Mouse (Mus musculus): ENCODE measurements around the gene D17H6S53E.

The D17H6S53E gene

GRCm38 (mm10) chr17:35132174-35132560 is 6.0 kb downstream of the D17H6S53E start:
- DNase-seq (ENCODE audit: low spot score): no peak

- no peak for DNase-seq (ENCODE audit: low spot score)
These were observed 7.3 kb downstream of the D17H6S53E start for GRCm38 (mm10) chr17:35133517-35133916.

DNA sequence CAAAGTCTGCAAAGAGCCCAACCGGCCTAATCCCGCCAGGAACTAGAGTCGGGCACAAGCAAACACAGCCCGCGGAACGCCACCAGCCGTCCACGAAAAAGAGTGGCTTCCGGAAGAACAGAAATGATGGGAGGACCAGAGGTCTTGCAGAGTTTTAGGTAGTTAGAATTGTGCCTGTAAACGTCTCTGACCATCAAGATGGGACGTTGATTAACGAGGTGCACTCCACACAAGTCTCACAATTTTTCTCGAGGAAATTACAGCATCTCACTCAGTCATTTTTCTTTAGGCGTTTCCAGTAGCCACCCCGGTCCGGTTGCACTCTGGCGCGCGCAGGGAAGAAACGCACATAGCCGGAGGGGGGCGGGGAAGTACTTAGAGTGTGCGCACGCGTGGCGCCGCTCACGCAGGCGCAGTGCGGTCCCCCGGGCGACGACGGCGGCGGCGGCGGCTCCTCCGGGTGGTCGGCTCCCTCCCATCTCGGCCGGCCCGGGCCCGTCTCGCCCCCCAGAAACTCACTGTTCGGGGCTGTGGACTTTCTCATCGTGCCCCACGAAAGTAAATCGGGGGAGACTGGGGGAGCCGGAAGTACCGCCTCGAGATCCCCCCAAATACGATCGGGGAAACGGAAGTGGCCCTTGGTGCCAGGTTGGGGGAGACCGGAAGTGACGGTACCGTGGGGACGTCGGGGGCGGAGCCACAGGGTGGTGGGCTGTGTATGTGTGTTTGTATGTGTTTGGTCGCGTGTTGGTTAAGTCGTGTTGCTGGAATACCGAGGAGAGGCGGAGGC is 8.8 kb downstream of the D17H6S53E start, which contains the start of gene Bag6:
Gene Bag6 (plus strand): TSS at position 378 of the 790 bp plus-strand sequence.
- peak; percentile 97 for DNase-seq (ENCODE audit: low spot score)

DNA sequence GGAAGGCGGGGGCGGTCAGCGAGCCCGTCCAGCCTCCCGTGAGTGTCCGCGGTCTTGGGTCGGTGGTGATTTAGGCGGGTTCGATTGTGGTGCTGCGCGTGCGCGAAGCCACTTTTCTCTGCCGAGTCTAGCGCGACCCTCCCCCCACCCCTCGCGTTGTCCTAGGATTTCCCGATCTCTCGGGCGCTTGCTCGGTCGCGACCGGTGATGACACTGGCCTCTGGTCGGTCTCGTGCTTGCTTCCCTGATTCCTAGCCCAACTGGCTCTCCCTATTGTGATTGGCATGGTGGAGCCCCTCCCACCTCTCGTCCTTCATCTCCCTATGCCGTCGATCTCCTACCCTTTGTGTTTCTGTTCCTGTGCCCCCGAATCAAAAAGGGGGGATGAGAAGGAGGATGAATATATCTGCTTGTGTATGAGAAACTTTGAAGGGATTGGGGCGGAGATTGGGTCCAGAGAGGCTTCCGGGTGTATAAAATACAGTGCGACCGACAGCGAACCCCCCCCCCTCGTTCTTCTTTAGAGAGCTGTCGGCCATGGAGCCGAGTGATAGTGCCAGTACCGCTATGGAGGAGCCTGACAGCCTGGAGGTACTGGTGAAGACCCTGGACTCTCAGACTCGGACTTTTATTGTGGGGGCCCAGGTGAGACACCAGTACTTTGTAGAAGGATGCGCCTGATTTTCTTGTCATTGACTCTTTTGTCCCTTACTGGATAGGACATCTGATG is 9.6 kb downstream of the D17H6S53E start:
- no peak for DNase-seq (ENCODE audit: low spot score)

DNA sequence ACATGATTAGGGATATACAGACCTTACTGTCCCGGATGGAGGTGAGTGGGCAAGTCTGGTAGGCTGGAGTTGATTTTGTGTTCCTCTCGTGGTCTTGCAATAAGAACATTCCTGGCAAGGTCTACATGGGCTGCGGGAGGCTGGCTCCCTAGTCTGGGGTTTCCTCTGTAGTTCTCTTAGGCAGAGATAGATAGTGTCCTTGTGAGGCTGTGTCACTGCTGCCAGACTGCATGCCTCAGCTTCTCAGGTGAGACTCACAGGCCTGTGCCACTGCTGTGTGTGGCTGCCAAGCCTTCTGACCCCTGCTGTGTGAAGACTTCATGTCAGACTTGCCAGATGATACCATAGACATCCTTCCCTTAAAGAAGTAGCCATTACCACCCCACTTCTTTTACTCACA is 13.1 kb downstream of the D17H6S53E start:
- no peak for DNase-seq (ENCODE audit: low spot score)

GRCm38 (mm10) chr17:35140490-35140996 is 14.4 kb downstream of the D17H6S53E start:
- no peak for DNase-seq (ENCODE audit: low spot score)

GRCm38 (mm10) chr17:35141971-35142370 is 15.8 kb downstream of the D17H6S53E start:
- no peak for DNase-seq (ENCODE audit: low spot score)

DNA sequence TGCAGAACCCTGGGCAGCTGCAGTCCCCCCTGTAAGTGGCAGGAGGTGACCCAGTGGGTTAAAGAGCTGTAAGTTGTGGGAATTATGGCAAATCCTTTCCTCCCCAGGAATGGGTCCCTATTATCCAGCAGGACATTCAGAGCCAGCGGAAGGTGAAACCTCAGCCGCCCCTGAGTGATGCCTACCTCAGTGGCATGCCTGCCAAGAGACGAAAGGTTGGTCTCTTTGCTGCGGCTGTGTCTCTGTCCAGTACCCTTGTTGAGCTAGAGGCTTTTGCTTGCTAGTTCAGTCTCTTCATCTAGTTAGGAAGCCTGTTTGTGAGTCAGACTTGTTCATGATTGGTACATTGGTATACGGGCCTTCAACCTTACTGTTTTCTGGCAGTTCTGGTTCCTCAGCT is 20.0 kb downstream of the D17H6S53E start:
- DNase-seq (ENCODE audit: low spot score): no peak

DNA sequence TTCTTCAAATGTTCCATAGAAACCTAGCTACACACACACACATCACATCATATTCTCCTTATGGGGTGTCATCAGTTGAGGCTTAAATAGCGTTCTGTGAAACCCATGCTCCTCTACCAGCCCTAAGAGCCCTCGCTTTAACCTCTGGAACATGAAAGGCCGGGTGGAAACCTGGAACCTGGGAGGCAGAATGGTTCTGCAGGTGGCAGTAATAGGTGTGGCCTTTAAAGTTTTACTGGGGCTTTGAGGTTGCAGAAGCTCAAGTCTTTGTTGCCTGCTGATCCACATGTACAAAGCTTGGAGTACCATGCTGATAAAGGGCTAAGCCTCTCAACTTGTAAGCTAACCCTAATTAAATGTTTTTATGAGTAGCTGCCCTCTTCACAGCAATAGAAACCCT is 21.2 kb downstream of the D17H6S53E start:
- no peak for DNase-seq (ENCODE audit: low spot score)

DNA sequence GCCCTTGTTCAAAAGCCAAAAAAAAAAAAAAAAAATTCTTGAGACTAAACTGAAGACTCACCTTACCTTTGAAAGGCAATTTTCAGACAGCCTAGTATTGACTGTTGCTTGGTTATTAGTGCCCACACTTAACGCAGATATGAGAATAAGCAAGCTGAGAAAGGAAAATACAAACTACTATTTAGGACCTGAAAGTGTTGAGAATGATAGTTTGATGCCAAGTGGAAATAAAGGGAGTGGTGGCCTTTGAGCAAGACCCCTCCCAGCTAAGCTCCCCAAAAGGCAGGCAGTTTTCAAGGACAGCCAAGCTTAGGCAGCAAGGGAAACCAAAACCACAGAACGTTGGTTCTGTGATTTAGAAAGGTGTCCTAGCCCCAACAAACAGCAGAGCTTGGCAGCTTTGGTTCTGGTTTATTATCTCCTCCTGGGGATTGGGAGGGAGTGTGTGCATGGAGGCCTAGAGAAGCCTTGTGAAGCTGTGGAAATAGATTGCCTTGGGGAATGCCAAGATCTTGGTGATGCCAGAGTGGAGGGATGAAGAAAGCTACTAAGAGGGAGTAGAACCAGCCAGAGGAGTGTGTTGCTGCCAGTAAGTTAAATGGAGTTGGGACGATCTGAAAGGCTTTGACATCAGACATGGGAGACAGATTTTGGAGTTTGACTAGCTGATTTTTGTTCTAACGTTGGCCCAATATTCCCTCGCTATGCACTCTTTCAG is 21.9 kb downstream of the D17H6S53E start:
- peak; percentile 13 for DNase-seq (ENCODE audit: low spot score)

GRCm38 (mm10) chr17:35152121-35152520 is 25.9 kb downstream of the D17H6S53E start:
- no peak for DNase-seq (ENCODE audit: low spot score)

- no peak for DNase-seq (ENCODE audit: low spot score)
These were observed 26.9 kb downstream of the D17H6S53E start for GRCm38 (mm10) chr17:35153077-35153476.

- no peak for DNase-seq (ENCODE audit: low spot score)
These were observed 27.8 kb downstream of the D17H6S53E start for GRCm38 (mm10) chr17:35153931-35154330.

DNA sequence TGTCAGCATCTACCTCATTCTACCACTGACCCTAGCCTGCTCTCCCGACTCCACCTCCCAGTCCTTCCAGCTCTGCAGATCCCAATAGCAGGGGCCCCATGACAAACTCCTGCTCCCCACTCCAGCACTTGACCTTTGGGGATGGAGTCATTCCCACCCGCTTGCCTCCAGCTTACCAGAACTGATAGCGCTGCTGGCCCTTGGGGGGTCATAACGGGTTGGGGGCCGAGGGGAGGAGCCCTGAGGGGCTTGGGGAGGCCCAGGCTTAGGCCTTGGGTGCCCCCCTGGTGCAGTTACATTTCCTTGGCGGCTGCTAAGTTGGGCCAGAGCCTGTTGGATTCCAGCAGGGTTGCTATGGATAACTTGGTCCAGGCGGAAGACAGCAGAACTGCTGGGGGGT is 28.4 kb downstream of the D17H6S53E start:
- DNase-seq (ENCODE audit: low spot score): no peak

DNA sequence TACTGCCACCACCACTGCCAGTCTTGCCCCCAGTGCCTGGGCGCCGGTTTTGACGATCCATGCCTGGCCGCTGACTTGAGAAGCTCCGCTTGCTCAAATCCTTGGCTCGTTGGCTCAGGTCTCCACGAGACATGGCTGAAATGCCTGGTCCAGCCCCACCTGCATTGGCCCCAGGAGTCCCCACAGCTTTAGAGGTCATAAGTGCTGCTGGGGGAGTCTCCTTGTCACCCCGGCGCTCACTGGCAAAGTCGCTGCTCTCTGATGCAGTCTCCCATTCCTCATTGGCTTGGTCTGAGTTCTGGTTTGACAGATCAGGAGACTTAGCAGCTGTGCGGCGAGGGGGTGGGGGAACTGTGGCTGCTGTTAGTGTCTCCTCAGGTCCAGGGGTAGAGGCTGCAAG is 29.3 kb downstream of the D17H6S53E start:
- DNase-seq (ENCODE audit: low spot score): no peak

DNA sequence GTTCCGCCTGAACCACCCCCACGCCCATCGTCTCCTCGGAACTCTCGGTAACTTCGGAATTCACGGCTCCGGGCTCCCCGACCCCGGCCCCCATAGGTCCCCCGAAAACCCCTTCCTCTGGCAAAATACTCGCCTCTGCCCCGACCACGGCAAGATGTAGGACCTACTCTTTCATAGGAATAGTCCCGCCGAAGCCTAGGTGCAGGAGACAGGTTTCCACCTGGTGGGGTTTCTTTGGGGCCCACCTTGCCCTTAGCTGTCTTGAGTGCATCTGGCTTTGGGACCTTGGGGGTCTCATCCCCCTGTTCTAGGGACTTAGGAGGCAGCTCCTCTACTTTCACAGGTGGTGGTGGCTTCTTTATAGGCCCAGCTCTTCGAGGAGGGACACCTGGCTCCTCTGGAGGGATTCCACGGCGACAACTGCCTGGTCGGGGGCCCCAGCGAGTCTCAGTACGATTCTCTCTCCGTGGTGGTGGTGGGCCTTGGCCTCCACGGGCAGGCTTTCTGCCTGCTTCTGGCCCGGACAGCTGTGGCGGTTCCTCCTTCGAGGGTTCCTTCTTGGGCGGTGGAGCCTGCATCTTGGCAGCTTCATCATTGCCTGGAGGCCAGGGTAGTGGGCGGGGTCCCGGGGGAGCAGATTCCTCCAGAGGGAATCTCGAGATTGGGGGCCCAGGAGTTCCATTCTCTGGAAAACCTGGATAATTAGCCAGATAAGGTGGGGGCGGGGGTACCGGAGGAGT is 30.5 kb downstream of the D17H6S53E start:
- DNase-seq (ENCODE audit: low spot score): no peak

DNA sequence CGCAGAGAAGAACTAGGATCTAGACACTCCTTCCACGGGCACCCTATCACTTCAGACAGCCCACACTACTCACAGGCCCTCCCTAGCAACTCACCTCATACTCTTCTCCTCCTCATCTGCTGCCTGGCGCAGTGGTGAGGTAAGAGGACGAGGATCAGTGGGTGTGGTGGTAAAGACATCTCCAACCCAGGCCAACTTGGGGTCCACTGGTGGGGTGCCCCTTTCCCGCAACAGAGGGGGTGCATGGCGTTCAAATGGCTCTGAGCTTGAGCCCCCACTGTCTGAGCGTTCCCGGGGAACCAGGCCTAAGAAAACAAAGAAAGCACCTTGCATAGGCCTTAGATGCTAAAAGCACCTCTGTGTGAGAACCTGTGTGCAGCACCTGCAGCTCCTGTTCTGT is 31.1 kb downstream of the D17H6S53E start:
- no peak for DNase-seq (ENCODE audit: low spot score)

- DNase-seq (ENCODE audit: low spot score): no peak
These were observed 31.5 kb downstream of the D17H6S53E start for GRCm38 (mm10) chr17:35157661-35158175.

DNA sequence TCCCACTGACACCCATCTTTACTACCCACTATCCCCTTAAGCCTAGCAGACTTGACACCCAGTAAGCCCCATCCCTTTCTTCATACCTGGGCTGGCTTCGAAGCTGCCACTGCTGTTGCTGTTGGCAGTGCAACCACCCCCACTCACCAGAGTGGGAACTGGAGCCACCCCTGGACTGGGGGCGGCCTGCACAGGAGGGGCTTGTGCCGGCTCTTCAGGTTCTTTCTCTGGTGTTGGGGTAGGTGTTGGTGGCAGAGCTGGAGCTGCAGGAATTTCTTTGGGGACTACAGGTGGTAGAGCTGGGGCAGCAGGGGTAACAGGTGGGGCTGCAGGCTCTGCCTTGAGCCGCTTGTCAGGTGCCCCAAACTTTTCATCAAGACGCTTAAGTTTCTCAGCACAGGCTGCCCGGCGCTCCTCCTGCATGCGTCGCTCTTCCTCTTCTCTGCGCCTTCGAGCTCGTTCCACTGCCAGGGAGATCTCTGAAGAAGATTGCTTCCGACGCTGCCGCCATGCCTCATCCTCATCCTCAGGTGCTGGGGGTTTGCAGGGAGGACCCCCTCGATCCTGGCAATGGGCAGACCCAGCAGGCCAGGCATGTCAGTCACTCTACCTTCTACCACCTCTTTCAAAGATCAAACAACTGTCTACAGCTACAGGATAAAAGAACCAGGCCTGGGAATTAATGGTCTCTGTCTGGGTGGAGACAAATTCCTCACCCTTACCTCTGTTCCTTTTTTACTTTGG is 32.8 kb downstream of the D17H6S53E start:
- DNase-seq (ENCODE audit: low spot score): no peak

GRCm38 (mm10) chr17:35159638-35160037 is 33.5 kb downstream of the D17H6S53E start:
- DNase-seq (ENCODE audit: low spot score): no peak

GRCm38 (mm10) chr17:35161421-35161820 is 35.2 kb downstream of the D17H6S53E start:
- DNase-seq (ENCODE audit: low spot score): no peak

Data from retina, embryonic 14.5 days (tissue).